Mouse (Mus musculus): ENCODE measurements at regions not wholly inside any gene's neighbourhood (a gene's known extent, or its start where the extent isn't known, plus 50 kb on each side); places are given as distances from the start of the nearest gene placed in this dataset.

DNA sequence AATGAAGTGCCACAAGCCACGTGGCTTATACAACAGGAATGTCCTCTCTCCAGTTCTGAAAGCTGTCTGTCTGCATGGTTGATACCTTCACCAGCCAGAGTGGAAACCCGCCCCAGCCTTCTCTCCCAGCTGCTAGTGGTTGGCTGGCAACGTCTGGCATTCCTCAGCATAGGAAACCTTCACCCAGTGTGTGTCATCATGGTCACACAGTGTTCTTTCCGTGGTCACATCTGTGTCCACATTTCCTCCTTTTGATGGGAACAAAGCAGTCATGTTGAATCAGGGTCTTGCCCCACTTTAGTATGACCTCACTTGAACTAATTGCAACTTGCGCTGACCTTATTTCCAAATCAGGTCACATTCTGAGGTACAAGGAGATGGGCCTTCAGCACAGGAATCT, 128.1 kb downstream of the Efnb2 start:
- TF ChIP-seq CTCF (conservative IDR thresholded peaks at IDR 0.05; ENCODE audit: low read length) (no peak), POU5F1 (IDR thresholded peaks at IDR 0.05; ENCODE audit: borderline replicate concordance, low read length) (no peak), NANOG (IDR thresholded peaks at IDR 0.05; ENCODE audit: borderline replicate concordance, low read length) (no peak)

All from E14TG2a.4 (cell line).